Mouse (Mus musculus) thymus, postnatal 4 days (tissue): ENCODE data around the gene Pip5k1a.
"Not testable (repeated sequence)": the region's sequence is repeated elsewhere in the genome, so short reads cannot be mapped to it uniquely, and the experiment has no call there.

ENCODE experiments used
- DNase-seq: peaks from one replicate; pipeline ENCODE4 v3.0.0; 2021

Gene Pip5k1a

DNA sequence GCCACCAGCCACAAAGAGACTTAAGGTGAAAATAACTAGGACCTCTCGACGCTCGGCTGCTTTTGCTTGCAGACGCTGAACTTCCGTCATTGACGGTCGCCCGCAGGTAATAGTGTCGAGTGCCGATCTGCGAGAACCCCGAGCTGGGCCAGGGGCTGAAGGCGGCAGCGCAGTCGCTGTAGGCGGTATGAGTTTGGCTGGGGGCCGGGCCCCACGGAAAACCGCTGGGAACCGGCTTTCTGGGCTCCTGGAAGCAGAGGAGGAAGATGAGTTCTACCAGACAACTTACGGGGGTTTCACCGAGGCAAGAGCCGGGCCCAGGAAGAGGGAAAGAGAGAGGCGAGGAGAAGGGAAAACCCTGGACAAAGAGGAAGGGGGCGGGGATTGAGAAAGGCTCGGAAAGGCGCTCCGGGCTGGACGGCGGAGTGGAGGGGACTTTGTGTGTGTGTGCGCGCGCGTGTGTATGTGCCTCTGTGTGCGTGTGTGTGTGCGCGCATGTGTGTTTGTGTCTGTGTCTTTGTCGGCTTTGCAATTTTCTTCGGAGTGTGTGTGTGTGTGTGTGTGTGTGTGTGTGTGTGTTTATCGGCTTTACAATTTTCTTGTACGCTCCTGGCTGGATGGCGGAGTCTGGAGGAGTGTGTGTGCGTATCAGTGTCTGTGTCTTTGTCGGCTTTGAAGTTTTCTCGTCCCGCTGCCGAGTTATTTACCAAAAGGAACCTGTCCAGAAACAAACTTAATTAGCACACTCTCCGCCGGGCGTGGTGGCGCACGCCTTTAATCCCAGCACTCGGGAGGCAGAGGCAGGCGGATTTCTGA, 4.4 kb upstream of the Pip5k1a start, which contains the start of gene Vps72:
Gene Vps72, plus strand, starts transcription at position 112 of the 816 bp plus-strand sequence.
- peak; percentile 89 for DNase-seq

DNA sequence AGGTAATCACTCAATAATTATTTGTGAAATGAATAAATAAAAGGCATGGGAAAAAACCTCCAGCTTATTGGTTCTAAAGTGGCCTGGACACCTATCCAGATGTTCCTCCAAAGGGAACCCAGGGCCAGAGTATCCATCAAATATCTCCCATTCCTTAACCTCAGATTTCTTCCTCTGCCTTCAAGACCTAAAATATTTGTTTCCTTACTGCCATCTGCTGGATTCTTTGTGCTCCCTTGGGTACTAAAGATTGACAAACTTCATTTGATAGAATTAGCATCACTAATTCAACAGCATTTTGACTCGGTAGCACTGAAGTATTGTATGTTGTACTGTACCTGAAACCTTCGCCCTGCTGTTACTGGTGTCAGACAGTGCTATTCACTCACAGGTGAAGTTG, 1.2 kb upstream of the Pip5k1a start:
- no peak for DNase-seq

DNA sequence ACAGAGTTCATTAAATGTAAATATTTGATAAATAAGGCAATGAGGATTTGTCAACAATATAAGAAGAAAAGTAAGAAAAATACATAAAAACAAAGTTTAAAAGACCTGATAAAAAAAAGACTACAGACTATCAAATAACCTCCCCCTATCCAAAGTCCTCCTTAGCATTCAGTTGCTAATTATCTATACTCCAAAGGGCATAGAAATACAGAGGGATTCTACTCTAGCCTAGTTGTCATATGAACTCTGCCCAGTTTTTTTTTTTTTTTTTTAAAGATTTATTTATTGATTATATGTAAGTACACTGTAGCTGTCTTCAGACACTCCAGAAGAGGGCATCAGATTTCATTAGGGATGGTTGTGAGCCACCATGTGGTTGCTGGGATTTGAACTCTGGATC, 578 bp upstream of the Pip5k1a start:
- not testable (repeated sequence) for DNase-seq

DNA sequence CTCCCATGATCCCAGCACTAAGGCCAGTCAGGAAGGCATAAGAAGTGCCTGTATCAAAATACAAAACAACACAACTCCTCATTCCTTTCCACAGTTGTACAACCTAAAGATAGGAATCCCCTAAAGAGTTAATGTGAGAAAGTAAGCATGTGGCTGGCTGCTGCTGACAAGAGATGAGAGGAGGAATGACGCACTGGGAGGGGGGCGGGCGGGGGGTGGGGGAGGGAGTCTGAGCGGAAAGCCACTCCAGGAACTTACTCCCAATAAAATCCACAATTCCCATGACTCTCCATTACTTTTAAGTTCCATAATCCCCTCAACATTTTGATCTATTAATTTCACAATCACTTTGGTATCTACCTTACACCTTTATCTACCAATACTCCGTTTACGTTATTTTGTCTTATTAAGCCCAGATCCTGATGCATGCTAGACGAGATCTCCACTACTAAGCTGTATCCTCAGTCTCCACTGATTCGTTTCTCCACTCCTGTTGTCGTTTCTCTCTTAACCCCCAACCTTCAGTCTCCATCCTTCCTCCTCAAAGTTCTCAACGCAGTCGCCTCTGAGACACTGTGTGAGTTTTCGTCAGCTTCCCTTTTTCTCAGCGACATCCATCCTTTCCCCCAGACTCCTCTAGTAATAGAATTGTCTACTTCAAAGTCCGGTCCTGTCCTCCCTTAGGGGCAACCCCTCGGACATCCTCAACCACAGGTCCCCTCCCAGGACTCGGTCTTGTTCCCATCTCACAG, 968 bp downstream of the Pip5k1a start:
- DNase-seq = no peak

DNA sequence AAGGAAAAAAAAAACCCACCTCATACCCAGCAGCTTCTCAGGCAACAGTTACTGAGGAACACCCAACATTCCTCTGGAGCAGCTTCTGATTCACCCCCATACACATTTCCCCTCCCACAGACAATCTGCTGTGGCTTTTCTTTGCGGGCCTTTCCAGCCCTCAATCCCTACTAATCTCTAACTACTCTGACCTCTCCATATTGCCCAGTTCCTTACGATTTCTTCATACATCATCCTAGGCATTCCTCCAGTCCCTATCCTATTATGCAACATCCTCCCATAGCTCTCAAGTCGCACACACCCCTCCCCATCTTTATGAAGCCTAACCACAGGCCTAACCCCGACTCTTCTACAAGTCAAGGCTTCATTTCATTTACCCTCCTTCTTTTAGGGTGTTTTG, 1.6 kb downstream of the Pip5k1a start:
- no peak for DNase-seq

DNA sequence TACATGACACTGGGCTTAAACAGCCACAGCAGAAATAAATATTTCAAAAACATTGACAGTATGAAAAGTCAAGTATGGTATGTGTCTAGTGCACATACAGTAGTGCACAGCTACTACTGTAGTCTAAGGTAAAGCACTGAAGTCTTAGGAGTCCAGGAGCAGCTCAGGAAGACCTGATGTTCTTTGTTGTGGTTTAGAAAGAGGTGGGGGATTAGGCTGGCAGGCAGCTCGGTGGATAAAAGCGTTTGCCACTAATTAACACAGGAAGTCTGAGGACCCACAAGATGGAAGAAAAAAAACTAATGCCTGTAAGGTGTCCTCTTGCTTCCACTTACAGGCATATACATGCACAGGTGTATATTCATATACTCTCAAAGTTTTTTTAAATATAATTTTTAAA, 5.9 kb downstream of the Pip5k1a start:
- DNase-seq = no peak

DNA sequence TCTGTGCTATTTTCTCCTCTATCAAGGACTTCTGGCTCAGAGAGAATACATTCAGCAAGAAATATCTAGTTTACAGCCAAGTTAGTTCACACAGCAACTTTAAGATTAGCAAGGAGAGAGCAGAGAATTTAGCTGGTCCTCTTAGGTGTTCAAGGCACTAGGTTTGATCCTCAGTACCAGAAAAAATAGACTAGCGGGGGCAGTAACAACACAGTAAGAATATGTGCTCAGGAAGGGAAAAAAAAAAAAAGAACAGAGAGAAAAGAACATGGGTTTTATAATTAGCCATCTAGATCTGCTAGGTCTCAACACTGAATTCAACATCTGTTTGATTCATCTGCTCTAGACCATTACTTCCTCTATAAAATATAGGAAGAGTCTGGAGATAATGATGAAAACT, 18.7 kb downstream of the Pip5k1a start:
- DNase-seq = no peak

DNA sequence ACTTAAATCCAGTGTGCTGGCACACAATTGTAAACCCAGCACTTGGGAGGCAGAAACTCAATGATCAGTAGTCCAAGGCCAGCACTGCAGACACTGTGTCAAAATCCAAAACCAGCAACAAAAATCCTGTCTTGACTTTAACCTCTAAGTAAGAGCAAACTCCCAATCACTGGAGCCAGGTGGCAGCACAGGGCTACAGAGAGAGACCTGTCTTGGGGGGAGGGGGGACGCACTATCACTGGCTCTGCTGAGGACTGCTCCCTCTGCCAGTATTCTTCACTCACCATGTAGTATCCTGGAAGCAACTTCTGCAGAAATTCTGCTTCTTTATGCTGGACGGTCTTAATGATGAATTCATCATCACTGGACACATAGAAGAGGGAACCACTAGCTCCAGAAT, 35.1 kb downstream of the Pip5k1a start:
- DNase-seq = peak; percentile 45

DNA sequence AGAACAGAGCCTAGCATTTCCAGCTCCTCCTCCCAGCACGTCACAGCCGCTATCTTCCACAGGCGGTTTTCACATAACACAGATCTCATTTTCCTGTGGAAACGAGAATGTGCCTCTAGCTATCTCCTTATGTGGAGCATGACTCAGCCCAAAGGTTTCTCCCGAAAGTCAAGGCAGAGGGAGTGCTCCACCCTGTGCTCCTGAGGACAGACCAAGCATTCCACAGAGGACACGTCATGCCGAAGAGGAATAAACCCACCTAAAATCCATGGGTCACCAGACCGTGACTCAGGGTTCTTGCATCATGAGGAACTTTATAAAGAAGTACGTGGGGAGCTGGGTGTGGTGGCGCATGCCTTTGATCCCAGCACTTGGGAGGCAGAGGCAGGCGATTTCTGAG, 40.2 kb downstream of the Pip5k1a start:
- no peak for DNase-seq

DNA sequence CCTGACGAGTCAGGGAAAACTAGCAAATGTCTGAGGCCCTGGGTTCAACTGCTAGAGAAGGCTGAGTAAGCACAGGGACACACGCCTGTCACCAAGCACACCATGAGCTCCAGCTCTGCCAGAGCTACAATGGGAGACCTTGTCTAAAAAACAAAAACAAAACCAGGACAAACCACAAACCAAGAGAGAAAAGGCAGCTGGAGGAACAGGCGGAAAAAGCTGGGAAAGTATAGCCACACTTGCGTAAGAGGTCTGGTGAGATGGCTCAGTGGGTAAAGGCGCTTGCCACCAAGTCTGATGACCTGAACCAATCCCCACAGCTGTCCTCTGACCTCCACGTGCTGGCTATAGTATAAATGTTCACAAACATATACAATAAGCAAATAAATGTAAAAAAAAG, 40.6 kb downstream of the Pip5k1a start:
- DNase-seq = no peak

DNA sequence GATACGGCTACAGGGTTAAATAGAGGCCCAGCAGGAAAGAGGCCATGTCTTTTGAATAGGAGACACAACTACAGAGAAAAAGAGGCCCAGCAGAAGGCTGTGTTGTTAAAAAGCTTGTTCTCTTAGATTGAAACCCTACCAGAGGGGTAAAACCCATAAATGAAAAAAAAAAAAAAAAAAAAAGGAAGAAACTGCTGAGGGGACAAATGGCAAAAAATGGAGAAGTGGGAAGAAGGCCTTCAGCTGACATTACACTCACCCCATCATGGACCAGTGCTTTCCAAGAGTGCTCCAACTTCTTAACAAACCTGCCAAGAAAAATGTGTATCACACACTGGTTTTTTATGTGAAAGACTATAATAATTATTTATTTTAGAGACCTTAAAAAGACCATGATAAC, 41.2 kb downstream of the Pip5k1a start:
- DNase-seq = no peak

DNA sequence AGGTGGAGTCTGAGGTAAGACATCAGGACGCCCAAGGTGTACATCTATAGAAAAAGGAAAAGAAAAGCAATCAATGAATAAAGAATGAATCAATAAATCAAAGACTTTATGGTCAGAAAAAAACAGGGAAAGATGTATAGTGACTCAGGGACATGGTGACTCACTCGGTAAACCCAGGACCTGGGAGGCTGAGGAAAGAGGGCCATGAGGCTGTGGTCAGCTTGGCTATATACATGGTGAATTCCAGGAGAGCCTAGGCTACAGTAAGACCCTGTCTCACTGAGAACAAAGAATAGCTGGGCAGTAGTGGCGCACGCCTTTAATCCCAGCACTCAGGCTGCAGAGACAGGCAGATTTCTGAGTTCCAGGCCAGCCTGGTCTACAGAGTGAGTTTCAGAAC, 43.0 kb downstream of the Pip5k1a start:
- DNase-seq = no peak

DNA sequence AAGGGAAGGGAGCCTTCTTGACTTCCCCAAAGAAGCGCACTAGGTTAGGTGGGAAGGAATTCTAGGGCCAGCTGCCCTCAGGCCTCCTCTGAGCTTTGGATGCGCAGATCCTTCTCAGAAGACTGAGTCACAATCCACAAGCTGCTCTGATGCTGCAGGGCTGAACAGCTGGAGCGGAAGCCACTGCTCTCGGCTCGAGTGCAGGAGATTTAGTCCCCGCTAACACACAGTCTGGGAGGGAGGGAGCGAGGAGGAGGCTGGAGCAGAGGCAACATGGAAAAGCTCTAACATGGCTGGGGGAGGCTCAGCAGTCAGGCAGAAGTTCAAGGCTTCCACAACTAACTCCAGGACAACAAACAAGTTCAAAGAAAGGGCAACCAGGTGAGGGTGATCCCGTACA, 48.7 kb downstream of the Pip5k1a start:
- DNase-seq = no peak

DNA sequence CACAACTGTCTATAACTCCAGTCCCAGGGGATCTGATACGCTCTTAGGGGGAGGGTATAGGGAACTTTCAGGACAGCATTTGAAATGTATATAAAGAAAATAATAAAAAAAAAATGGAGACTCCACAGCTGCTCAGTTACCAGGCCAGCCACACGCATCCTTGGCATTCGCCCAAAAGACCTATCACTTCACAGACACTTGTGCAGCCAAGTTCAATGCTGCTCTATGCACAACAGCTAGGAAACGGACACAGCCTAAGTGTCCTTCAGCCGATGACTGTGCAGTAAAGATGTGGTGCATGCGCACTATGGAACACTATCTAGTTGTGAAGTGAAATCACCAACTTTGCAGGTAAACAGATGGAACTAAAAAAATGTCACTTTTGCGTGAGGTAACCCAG, 50.5 kb downstream of the Pip5k1a start:
- DNase-seq = no peak

DNA sequence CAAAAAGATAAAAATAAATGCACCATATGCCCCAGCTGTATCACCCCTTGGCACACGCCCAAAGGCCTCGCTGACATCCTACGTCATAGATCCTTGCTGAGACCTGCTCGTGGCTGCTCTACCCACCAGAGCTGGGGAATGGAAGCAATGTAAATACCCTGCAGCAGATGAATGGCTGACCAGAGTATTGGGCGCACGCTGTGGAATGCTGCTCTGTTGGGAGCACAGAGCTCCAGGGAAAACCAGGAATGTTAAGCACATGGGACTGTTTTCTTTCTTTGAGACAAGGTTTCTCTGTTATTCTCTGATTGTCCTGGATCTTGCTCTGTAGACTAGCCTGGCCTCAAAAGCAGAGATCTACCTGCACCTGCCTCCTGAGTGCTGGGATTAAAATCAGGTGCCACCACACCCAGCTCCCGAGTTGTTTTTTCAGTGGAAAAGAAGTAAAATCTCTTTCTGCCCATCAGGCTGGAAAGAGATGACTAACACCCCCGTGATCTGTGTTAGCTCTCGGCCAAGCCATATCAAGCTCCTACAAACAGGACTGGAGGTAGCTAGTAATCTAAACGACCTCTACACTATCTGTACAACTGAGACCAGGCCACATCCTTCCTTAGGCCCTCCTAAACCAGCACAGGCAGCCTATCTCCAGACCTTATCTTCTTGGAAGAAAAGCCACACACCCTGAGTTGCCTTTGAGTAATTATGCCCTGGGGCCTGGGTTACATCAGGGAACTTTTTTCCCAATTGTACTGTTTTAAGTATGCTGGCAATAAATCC, 52.1 kb downstream of the Pip5k1a start:
- DNase-seq = no peak

DNA sequence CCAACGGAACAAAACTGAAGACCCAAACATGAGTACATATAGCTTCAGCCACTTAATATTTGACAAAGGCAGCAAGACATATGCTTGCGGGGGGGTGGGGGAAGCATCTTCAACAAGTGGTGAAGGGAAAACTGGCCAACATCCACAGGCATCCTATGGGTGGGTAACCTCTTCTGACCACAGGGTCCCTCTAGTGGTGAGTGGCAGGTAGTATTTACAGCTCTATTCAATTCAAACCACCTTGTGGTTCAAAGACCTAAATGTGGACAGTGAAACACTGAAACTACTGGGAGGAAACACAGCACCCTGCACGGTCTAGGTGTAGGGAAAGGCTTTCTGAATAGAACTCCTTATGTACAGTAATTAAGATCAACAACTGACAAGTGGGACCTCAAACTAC, 53.0 kb downstream of the Pip5k1a start:
- DNase-seq = peak; percentile 35

DNA sequence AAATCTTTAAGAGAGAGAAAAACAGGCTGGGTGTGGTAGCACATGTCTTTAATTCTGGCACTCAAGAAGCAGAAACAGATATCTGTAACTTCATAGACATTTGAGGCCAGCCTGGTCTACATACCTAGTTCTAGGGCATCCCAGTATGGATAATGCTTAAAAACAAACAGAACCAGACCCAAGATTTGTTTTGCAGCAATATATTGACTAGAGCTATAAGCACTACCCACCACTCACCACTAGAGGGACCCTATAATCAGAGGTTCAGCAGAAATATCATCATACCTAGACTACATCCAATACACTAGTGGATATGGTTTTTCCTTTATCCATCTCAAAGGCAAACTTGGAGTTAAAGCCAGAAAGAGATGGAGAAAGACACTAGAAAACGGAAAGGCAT, 53.8 kb downstream of the Pip5k1a start:
- peak; percentile 54 for DNase-seq

DNA sequence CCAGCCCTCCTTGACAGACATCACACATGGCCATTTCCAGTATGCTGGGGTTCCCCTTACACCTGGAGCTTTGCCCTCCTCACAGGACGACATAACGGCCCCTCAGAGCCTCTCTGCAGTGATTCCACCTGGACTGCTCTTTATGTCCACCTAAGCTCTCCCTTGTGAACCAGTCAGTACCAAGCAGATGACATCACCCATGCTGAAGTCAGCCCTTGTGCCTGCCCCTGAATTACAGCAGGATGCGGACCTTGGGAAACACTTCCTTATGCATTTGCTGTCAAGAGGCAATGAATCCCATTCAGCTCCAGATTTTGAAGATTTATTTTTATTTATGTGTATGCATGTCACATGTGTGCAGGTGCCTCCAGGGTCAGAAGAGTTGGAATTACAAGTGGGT, 58.8 kb downstream of the Pip5k1a start:
- no peak for DNase-seq

DNA sequence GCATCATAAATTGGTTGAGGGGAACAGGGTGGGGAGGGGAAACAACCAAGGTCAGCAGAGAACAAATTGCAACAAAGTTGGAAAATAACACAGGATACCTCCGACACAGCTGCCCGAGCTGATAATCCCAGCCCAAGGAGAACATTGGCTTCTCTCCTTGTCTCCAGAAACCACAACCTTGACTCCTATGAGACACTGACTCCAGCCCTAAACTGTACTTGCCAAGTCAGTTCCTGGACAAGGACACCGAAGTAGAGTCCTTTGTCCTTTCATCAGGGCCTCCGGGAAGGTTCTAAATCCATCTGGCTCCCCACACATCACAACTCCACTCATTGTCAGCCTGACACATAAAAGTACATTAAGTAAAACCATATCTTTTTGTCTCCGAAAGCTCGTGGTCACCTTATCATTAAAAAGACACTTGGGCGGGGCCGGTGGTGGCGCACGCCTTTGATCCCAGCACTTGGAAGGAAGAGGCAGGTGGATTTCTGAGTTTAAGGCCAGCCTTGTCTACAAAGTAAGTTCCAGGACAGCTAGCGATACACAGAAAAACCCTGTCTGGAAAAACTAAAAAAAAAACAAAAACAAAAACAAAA, 60.2 kb downstream of the Pip5k1a start:
- no peak for DNase-seq

DNA sequence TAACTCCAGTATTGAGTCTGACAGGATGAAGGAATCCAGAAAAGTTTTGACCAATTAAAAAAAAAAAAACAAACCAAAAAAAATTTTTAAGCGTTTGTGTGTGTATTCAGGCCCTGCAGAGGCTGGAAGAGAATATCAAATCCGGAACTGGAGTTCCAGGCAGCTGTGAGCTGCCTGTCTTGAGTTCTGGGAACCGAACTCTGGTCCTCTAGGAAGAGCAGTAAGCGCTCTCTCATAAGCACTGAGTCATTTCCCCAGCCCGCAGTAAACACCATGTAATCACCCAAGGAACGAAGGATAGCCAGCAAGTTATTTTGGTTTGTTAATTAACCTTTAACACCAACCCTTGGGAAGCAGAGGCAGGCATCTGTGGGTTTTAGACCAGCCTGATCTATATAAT, 63.5 kb downstream of the Pip5k1a start:
- DNase-seq = peak; percentile 24

DNA sequence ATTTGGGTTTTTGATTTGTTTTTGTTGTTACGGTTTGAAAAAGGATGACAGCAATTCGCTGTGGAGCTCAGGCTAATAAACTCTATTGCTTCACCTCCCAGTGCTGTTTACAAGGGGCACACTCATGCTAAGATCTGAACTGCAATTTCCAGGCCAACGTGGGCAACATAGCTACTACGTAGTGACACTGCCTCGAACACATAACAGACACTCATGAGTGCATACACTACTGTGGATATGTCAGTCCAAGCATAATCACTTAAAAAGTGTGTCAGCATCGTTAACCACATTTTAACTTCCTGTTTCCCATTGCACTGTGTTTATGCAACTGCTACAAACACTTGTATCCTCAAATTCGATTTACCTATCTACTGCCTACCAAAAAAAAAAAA, 63.9 kb downstream of the Pip5k1a start:
- DNase-seq = no peak

DNA sequence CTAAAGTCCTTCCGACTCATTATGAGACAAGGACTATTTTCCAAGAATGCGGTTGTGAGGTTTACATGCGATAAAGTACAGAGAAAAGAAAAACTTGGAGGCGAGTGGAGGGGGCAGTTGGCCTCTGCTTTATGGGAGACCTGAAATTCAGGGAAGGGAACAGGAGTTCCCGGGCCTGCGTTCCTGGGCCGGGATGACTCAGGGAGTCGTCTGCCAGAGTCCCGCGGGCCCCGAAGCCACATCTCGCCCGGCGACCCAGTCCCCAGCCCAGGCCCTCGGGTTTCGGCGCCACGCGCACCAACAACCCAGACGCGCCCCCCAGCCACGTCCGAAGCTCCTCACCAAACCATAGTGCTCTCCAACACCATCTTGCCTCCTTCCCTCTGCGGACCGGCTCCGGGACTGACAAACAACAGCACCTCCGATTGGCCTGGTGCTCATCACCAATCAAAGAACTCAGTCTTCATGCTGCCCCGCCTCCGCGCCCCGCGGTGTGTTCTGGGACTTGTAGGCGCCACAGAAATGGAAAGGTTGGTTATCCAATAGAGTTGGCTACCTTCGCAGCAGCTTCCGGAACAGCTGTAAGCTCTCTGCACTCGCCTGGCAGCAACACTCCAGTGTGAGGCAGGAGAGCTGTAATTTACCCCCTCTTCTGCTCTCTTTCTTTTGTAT, 64.4 kb downstream of the Pip5k1a start, which contains the start of gene Psmd4:
Gene Psmd4, minus strand, starts transcription at position 449 of the 672 bp plus-strand sequence.
- DNase-seq = peak; percentile 97

DNA sequence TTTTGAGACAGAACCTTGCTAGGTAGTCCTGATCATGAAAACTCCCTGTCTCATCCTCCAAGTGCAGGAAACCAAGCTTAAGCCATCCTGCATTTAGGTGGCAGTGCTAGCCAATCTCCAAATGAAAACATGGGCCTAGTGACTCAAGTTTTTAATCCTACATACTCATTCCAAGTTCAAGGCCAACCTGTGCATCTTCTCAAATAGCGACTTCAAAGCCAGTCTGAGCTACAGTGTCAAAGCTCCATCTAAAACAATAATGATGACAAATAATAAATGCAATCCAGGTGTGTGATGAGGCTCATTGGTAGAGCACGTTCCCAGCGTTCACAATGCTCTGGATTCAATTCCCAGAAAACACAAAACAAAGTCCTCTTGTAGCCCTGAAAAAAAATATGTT, 65.1 kb downstream of the Pip5k1a start:
- DNase-seq = no peak
